Mouse (Mus musculus) myocyte (in vitro differentiated cells): ENCODE results near the gene Zfp606.

Experiments used
- CEBPB ChIP-seq: IDR thresholded peaks from 2 replicates; pipeline ENCODE4 v1.6.1; 2011; ENCODE audit warnings: mild to moderate bottlenecking, moderate library complexity; ENCODE audit not compliant: poor library complexity, insufficient read depth, severe bottlenecking
- E2F4 ChIP-seq: IDR thresholded peaks from one replicate; pipeline ENCODE4 v1.6.1; 2011; ENCODE audit warnings: mild to moderate bottlenecking, control low read depth, moderate library complexity; ENCODE audit not compliant: insufficient read depth
- MAX ChIP-seq: IDR thresholded peaks from one replicate; pipeline ENCODE4 v1.6.1; 2011; ENCODE audit warnings: low read depth, mild to moderate bottlenecking, control low read depth
- MYOD1 ChIP-seq, 3 experiments: IDR thresholded peaks; one replicate each; pipeline ENCODE4 v1.6.1; 2011; ENCODE audit warnings: control low read depth in 2 of 3, low read depth in 2 of 3, mild to moderate bottlenecking in 2 of 3, moderate library complexity in 1 of 3; ENCODE audit not compliant: insufficient read length in 2 of 3, control insufficient read depth in 1 of 3
- MYOG ChIP-seq, 3 experiments: IDR thresholded peaks; one replicate each; pipeline ENCODE4 v1.6.1; 2011; ENCODE audit warnings: control low read depth in 2 of 3, low read depth in 2 of 3, mild to moderate bottlenecking in 2 of 3; ENCODE audit not compliant: insufficient read length in 2 of 3, control insufficient read depth in 1 of 3, insufficient read depth in 1 of 3
- POLR2A ChIP-seq: IDR thresholded peaks from one replicate; pipeline ENCODE4 v1.6.1; 2011; ENCODE audit warnings: low read depth, mild to moderate bottlenecking, control low read depth, moderate library complexity; ENCODE audit not compliant: insufficient read length
- POLR2AphosphoS2 ChIP-seq: IDR thresholded peaks from one replicate; pipeline ENCODE4 v1.6.1; 2011; ENCODE audit warnings: low read depth, control low read depth; ENCODE audit not compliant: insufficient read length
- REST ChIP-seq: IDR thresholded peaks from one replicate; pipeline ENCODE4 v1.6.1; 2011; ENCODE audit warnings: mild to moderate bottlenecking, control low read depth, moderate library complexity; ENCODE audit not compliant: insufficient read depth, insufficient read length
- SRF ChIP-seq: IDR thresholded peaks from one replicate; pipeline ENCODE4 v1.6.1; 2011; ENCODE audit warnings: low read depth; ENCODE audit not compliant: control insufficient read depth, insufficient read length
- TCF12 ChIP-seq: IDR thresholded peaks from one replicate; pipeline ENCODE4 v1.6.1; 2011; ENCODE audit warnings: mild to moderate bottlenecking, control low read depth; ENCODE audit not compliant: poor library complexity, insufficient read depth, severe bottlenecking
- TCF3 ChIP-seq: IDR thresholded peaks from one replicate; pipeline ENCODE4 v1.6.1; 2011; ENCODE audit warnings: low read depth, control low read depth; ENCODE audit not compliant: insufficient read length
- USF1 ChIP-seq: IDR thresholded peaks from one replicate; pipeline ENCODE4 v1.6.1; 2011; ENCODE audit warnings: low read depth, mild to moderate bottlenecking, control low read depth, moderate library complexity

DNA sequence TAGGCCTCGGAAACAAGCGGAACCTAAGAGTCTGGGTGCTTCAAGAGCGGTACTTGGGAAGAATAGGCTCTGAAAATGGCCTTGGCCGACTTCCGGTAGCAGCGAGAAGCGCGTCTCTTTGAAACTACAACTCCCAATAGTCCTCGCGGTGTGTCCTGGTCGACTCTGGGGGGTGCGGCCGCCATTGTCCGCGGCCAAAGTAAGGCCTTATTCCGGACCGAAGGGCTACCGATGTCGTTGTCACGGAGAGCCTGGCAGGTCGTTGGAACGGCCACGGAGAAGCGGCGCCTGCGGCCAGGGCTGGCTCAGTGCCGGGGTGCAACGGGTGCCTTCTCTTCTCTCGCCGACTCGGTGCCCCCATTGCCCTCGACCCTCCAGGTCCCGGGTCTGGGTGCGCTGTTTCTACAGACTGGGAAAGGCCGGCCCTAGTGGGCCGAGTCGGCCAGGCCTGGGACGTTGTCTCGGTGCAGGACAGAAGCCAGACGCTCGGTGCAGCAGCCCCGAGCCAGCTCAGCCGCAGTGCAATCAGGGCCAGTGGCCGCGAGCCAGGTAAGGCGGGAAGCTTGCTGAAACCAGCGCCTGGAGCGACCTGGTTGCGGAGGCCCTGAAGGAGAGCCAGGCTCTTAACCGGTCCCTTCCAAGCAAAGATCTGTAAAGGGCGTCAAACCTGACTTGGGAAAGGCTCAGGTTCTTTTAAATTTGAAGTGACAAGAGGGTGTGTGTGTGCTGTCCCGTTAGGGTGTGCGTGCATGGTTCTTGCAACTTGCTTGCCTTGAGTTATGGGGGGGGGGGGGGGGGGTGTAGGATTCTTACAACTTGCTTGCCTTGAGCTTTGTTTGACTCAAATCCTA lies at the start of gene Zfp606:
- no peak for TF ChIP-seq CEBPB
- peak; percentile 56 for TF ChIP-seq POLR2A
- TF ChIP-seq SRF = no peak
- no peak for TF ChIP-seq TCF12
- TF ChIP-seq REST = no peak
- TF ChIP-seq E2F4 = no peak
- no peak for TF ChIP-seq TCF3
- no peak for TF ChIP-seq USF1
- TF ChIP-seq POLR2AphosphoS2 = peak; percentile 46
- TF ChIP-seq MYOG (IDR thresholded peaks at IDR 0.05; ENCODE audit: control insufficient read depth in 1 of 3, insufficient read depth in 1 of 3, insufficient read length in 2 of 3, low read depth in 2 of 3) = no peak
- TF ChIP-seq MAX = no peak
- no peak for TF ChIP-seq MYOD1 (IDR thresholded peaks at IDR 0.05; ENCODE audit: control insufficient read depth in 1 of 3, insufficient read length in 2 of 3, low read depth in 2 of 3)
